Mouse (Mus musculus): ENCODE results near the gene Dach1.

The Dach1 gene
- long read RNA-seq, experiment 1 = 0 reads
- long read RNA-seq, experiment 2, partial matches to known transcripts = 0 of 2 reads
- long read RNA-seq, experiment 2, other reads (novel, unspliced or antisense) = 2 of 2 reads

- intact Hi-C loops (cut with DNase I) = loop anchor here (10.0 kb wide), 1 partner anchor 855 kb away; no protein-coding TSS in a partner anchor
Measured at GRCm38 (mm10) chr14:98169421-98170076, at the start of gene Dach1. Gene Dach1, minus strand, starts transcription at chr14:98169765.

- intact Hi-C loops (cut with DNase I) = no loop called here
Measured at GRCm38 (mm10) chr14:98200089-98200488, 30.5 kb upstream of the Dach1 start.

GRCm38 (mm10) chr14:98181545-98181944 lies 12.0 kb upstream of the Dach1 start:
- intact Hi-C loops (cut with DNase I) = loop anchor here (10.0 kb wide), 1 partner anchor 517 kb away; no protein-coding TSS in a partner anchor

- intact Hi-C loops (cut with DNase I) = no loop called here
Measured at GRCm38 (mm10) chr14:98173831-98174230, 4.3 kb upstream of the Dach1 start.

- intact Hi-C loops (cut with DNase I) = no loop called here
Measured at GRCm38 (mm10) chr14:98172394-98172905, 2.9 kb upstream of the Dach1 start.

GRCm38 (mm10) chr14:98171861-98172260 lies 2.3 kb upstream of the Dach1 start:
- intact Hi-C loops (cut with DNase I) = no loop called here

GRCm38 (mm10) chr14:98168908-98169401 lies 610 bp downstream of the Dach1 start:
- intact Hi-C loops (cut with DNase I) = loop anchor here (10.0 kb wide), 1 partner anchor 856 kb away; no protein-coding TSS in a partner anchor

GRCm38 (mm10) chr14:98168039-98168907 lies 1.3 kb downstream of the Dach1 start:
- intact Hi-C loops (cut with DNase I) = loop anchor here (10.0 kb wide), 1 partner anchor 857 kb away; no protein-coding TSS in a partner anchor

- intact Hi-C loops (cut with DNase I) = loop anchor here (10.0 kb wide), 1 partner anchor 857 kb away; no protein-coding TSS in a partner anchor
Measured at GRCm38 (mm10) chr14:98167186-98168038, 2.2 kb downstream of the Dach1 start.

GRCm38 (mm10) chr14:98166318-98166976 lies 3.1 kb downstream of the Dach1 start:
- intact Hi-C loops (cut with DNase I) = loop anchor here (10.0 kb wide), 1 partner anchor 858 kb away; no protein-coding TSS in a partner anchor

- intact Hi-C loops (cut with DNase I) = no loop called here
Measured at GRCm38 (mm10) chr14:98156753-98157152, 12.8 kb downstream of the Dach1 start.

GRCm38 (mm10) chr14:98155725-98156392 lies 13.7 kb downstream of the Dach1 start:
- intact Hi-C loops (cut with DNase I) = no loop called here

- intact Hi-C loops (cut with DNase I) = no loop called here
Measured at GRCm38 (mm10) chr14:98154832-98155422, 14.6 kb downstream of the Dach1 start.

GRCm38 (mm10) chr14:98141758-98142157 lies 27.8 kb downstream of the Dach1 start:
- intact Hi-C loops (cut with DNase I) = no loop called here

GRCm38 (mm10) chr14:98138873-98139665 lies 30.5 kb downstream of the Dach1 start:
- intact Hi-C loops (cut with DNase I) = no loop called here

- intact Hi-C loops (cut with DNase I) = no loop called here
Measured at GRCm38 (mm10) chr14:98134546-98134945, 35.0 kb downstream of the Dach1 start.

- intact Hi-C loops (cut with DNase I) = no loop called here
Measured at GRCm38 (mm10) chr14:98123032-98123431, 46.5 kb downstream of the Dach1 start.

- intact Hi-C loops (cut with DNase I) = no loop called here
Measured at GRCm38 (mm10) chr14:98116627-98117026, 52.9 kb downstream of the Dach1 start.
